ENCODE assay signal across 8 mouse cellular contexts in the genomic region with DNA sequence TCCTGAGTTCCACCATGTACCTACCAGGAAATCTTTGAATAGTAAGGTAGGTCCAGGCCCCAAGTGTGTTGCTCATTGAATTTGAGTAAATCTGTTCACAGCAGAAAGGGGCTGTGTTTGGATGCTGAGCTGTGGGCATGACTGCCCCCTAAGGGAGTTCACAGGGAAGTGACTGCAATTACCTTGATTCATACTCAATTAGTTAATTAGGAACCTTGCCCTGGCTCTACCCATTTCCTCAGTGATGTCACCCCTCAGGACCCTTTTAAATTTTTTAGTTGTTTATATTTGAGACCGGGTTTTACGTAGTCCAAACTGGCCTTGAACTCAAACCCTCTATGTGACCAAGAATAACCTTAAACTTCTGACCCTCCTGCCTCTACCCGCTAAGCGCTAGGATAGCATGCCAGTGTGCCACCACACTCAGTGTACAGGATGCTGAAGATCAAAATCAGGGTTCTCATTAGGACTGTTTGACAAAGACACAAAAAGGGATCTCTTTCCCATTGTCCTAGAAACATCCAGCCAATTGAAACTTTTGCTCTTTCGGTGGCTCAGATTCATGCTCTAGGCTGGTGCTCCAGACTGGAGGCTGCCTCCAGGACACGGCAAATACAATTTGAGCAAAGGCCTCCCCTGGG. TPM values are rescaled to one million over a fixed set of nuclear protein-coding genes. Genes with fewer than 3 reads are reported as not detected.
DNase-seq lines count a peak whose midpoint lies in the region; ATAC-seq and TF ChIP-seq lines count a peak whose summit lies in the region.

No protein-coding gene starts in this region.

- H3K36me3 ChIP-seq in heart, embryonic 12.5 days = no peaks in the 10 kb centered on the region
- no peaks in the 10 kb centered on the region; a peak in 1 of 4 replicates for H3K36me3 ChIP-seq in MEL (ENCODE audit: control insufficient read depth in 1 of 2, insufficient read depth in 2 of 2, low read length in 2 of 2)
- no peaks in the 10 kb centered on the region for H3K36me3 ChIP-seq in hindbrain, embryonic 12.5 days
- 0 out of 2 replicates have a peak, but pooled peaks cover 7% of the 10 kb centered on the region for H3K36me3 ChIP-seq in midbrain, embryonic 12.5 days

- H3K27me3 ChIP-seq in heart, embryonic 12.5 days (replicated peaks) = no peaks in the 10 kb centered on the region
- no peaks in the 10 kb centered on the region for H3K27me3 ChIP-seq in MEL (ENCODE audit: control insufficient read depth in 1 of 2, insufficient read depth in 2 of 2, low read length in 2 of 2)
- H3K27me3 ChIP-seq in hindbrain, embryonic 12.5 days = no peaks in the 10 kb centered on the region
- H3K27me3 ChIP-seq in midbrain, embryonic 12.5 days = no peaks in the 10 kb centered on the region

- H3K79me2 ChIP-seq in MEL (ENCODE audit: control insufficient read depth, insufficient read depth, low read length, poor library complexity) = no peaks in the 10 kb centered on the region

- H3K27ac ChIP-seq in heart, embryonic 12.5 days (ENCODE audit: poor library complexity, severe bottlenecking) = peak overlapping the region; percentile 48; the same call in 1 of the 2 replicates
- H3K27ac ChIP-seq in MEL (ENCODE audit: control insufficient read depth, low read depth, low read length) = no peak overlapping the region
- peak overlapping the region; percentile 64 for H3K27ac ChIP-seq in hindbrain, embryonic 12.5 days
- H3K27ac ChIP-seq in midbrain, embryonic 12.5 days (replicated peaks) = peak overlapping the region; percentile 78

- DNase-seq in heart, postnatal 10 days = no peak
- peak; percentile 48 for DNase-seq in MEL (ENCODE audit: low read depth, low spot score)
- DNase-seq in urinary bladder, postnatal 4 days (ENCODE audit: low spot score in 2 of 2) = no peak
- DNase-seq in frontal cortex, postnatal 14 days (ENCODE audit: low spot score in 2 of 2) = no peak
- no peak for DNase-seq in layer of hippocampus, adult 9-11 months

- TF ChIP-seq EP300 in MEL (IDR thresholded peaks at IDR 0.05; ENCODE audit: low read depth in 1 of 2, low read length in 2 of 2) = no peak

- intact Hi-C loops in heart, postnatal 10 days (cut with DNase I) = loop anchor here (2.0 to 5.0 kb wide), 2 partner anchors 60 to 137 kb away; no protein-coding TSS in a partner anchor

- peak; percentile 47 for TF ChIP-seq RAD21 in MEL (IDR thresholded peaks at IDR 0.05; ENCODE audit: low read depth, low read length)

- TF ChIP-seq POLR2A in MEL (IDR thresholded peaks at IDR 0.05; ENCODE audit: control insufficient read depth in 1 of 2, insufficient read depth in 1 of 2, low read depth in 1 of 2, low read length in 2 of 2, poor library complexity in 1 of 2) = no peak

- peak; percentile 44 to 52 (median 51) for TF ChIP-seq CTCF in MEL (IDR thresholded peaks at IDR 0.05 in 2 of 3, conservative IDR thresholded peaks at IDR 0.05 in 1 of 3; ENCODE audit: control insufficient read depth in 1 of 3, insufficient read depth in 1 of 3, low read depth in 2 of 3, low read length in 3 of 3, poor library complexity in 1 of 3, severe bottlenecking in 1 of 3)

- peak overlapping the region; percentile 99 for H3K4me2 ChIP-seq in heart, embryonic 12.5 days
- peak overlapping the region; percentile 88 for H3K4me2 ChIP-seq in hindbrain, embryonic 12.5 days (replicated peaks)
- H3K4me2 ChIP-seq in midbrain, embryonic 12.5 days (replicated peaks) = peak overlapping the region; percentile 61

- WGBS in heart, embryonic 12.5 days = 15% methylated on average over 6 of the region's 6 CpGs
- 9% methylated on average over 6 of the region's 6 CpGs for WGBS in hindbrain, embryonic 12.5 days
- 8% methylated on average over 6 of the region's 6 CpGs for WGBS in midbrain, embryonic 12.5 days

- H3K4me3 ChIP-seq in heart, embryonic 12.5 days = peak overlapping the region; percentile 73
- H3K4me3 ChIP-seq in MEL (ENCODE audit: control insufficient read depth in 1 of 2, insufficient read depth in 1 of 2, low read depth in 2 of 2, low read length in 2 of 2) = peak overlapping the region; percentile 23 to 46; a peak in 3 of 4 replicates
- peak overlapping the region; percentile 57 for H3K4me3 ChIP-seq in hindbrain, embryonic 12.5 days
- H3K4me3 ChIP-seq in midbrain, embryonic 12.5 days = peak overlapping the region; percentile 73

- H3K9me3 ChIP-seq in heart, embryonic 12.5 days (replicated peaks) = no peaks in the 10 kb centered on the region
- H3K9me3 ChIP-seq in MEL (replicated peaks; ENCODE audit: insufficient read depth, low read length) = no peaks in the 10 kb centered on the region
- H3K9me3 ChIP-seq in hindbrain, embryonic 12.5 days (replicated peaks) = no peaks in the 10 kb centered on the region
- no peaks in the 10 kb centered on the region for H3K9me3 ChIP-seq in midbrain, embryonic 12.5 days

- peak overlapping the region; percentile 76 for H3K9ac ChIP-seq in heart, embryonic 12.5 days
- H3K9ac ChIP-seq in MEL (ENCODE audit: control insufficient read depth, low read depth, low read length, poor library complexity, severe bottlenecking) = no peak overlapping the region; the same call in 1 of the 2 replicates
- H3K9ac ChIP-seq in hindbrain, embryonic 12.5 days = peak overlapping the region; percentile 69
- peak overlapping the region; percentile 83 for H3K9ac ChIP-seq in midbrain, embryonic 12.5 days (replicated peaks)

- H3K4me1 ChIP-seq in heart, embryonic 12.5 days (replicated peaks) = peaks cover 19% of the 10 kb centered on the region
- peaks cover 0 to 3% of the 10 kb centered on the region in 2 experiments; a peak in 2 of 4 replicates for H3K4me1 ChIP-seq in MEL (ENCODE audit: control insufficient read depth in 1 of 2, insufficient read depth in 2 of 2, low read length in 2 of 2)
- peaks cover 12% of the 10 kb centered on the region for H3K4me1 ChIP-seq in hindbrain, embryonic 12.5 days
- peaks cover 15% of the 10 kb centered on the region for H3K4me1 ChIP-seq in midbrain, embryonic 12.5 days

- ATAC-seq in heart, embryonic 12.5 days (ENCODE audit: insufficient number of reproducible peaks, low FRiP score) = peak; percentile 20; the same call in 1 of the 2 replicates
- peak; percentile 38 for ATAC-seq in hindbrain, embryonic 12.5 days (ENCODE audit: low FRiP score)
- peak; percentile 61 for ATAC-seq in midbrain, embryonic 12.5 days (ENCODE audit: low FRiP score, low read depth)

TF ChIP-seq in MEL, 35 proteins besides CTCF, POLR2A, EP300 and RAD21:
- TF ChIP-seq SMC3 (IDR thresholded peaks at IDR 0.05; ENCODE audit: low read depth, low read length) = peak; percentile 41
- TF ChIP-seq ETS1 (IDR thresholded peaks at IDR 0.05; ENCODE audit: low read depth, low read length) = 0 out of 2 replicates have a peak, but pooled peaks have one; percentile 6
- TF ChIP-seq RCOR1 (IDR thresholded peaks at IDR 0.05; ENCODE audit: low read depth, low read length) = no peak
- peak; percentile 18; the same call in 1 of the 2 replicates for TF ChIP-seq ZC3H11A (IDR thresholded peaks at IDR 0.05; ENCODE audit: low read depth, low read length)
TF ChIP-seq in MEL: peak in this region for 3.

RNA-seq across cellular contexts. Expression of a gene that starts 0.5 kb away (rescaled TPM):
- 9.0 and 10.3 TPM in 2 replicates for polyA plus RNA-seq in heart, embryonic 12.5 days (2016; fragmentation: Nextera tagmentation; extraction: Ambion mirVana)
- 1 to 10 TPM; 5.9 to 7.5 TPM for total RNA-seq in heart, postnatal 10 days (2021)
- total RNA-seq in MEL (2012; rRNA removed) = 1.1 and 1.7 TPM in 2 replicates
- 1 to 10 TPM in 1 of 2 experiments, not detected in 1; 2.3 TPM for polyA plus RNA-seq in MEL (2012; ENCODE audit: insufficient read depth in 1 of 2, insufficient read length in 2 of 2, low read depth in 1 of 2, low replicate concordance in 2 of 2, missing spikeins in 1 of 2)
- 11.0 and 13.4 TPM in 2 replicates for polyA plus RNA-seq in hindbrain, embryonic 12.5 days (2016; fragmentation: Nextera tagmentation; extraction: Ambion mirVana)
- 22.5 and 22.6 TPM in 2 replicates for polyA plus RNA-seq in midbrain, embryonic 12.5 days (2016; fragmentation: Nextera tagmentation; extraction: Ambion mirVana)

RNA-seq across cellular contexts. Expression of a gene that starts 11.7 kb away (rescaled TPM):
- 370 and 375 TPM in 2 replicates for polyA plus RNA-seq in heart, embryonic 12.5 days (2016; fragmentation: Nextera tagmentation; extraction: Ambion mirVana)
- 100 to 1,000 TPM; 157 to 159 TPM for total RNA-seq in heart, postnatal 10 days (2021)
- 468 and 508 TPM in 2 replicates for total RNA-seq in MEL (2012; rRNA removed)
- 10 to 100 TPM in 1 of 2 experiments, not detected in 1; 70.7 TPM for polyA plus RNA-seq in MEL (2012; ENCODE audit: insufficient read depth in 1 of 2, insufficient read length in 2 of 2, low read depth in 1 of 2, low replicate concordance in 2 of 2, missing spikeins in 1 of 2)
- polyA plus RNA-seq in hindbrain, embryonic 12.5 days (2016; fragmentation: Nextera tagmentation; extraction: Ambion mirVana) = 362 and 406 TPM in 2 replicates
- 401 and 415 TPM in 2 replicates for polyA plus RNA-seq in midbrain, embryonic 12.5 days (2016; fragmentation: Nextera tagmentation; extraction: Ambion mirVana)

RNA-seq across cellular contexts. Expression of a gene that starts 49.6 kb away (rescaled TPM):
- 17.5 and 18.0 TPM in 2 replicates for polyA plus RNA-seq in heart, embryonic 12.5 days (2016; fragmentation: Nextera tagmentation; extraction: Ambion mirVana)
- total RNA-seq in heart, postnatal 10 days (2021) = 10 to 100 TPM; 17.4 to 20.5 TPM
- 22.0 and 24.5 TPM in 2 replicates for total RNA-seq in MEL (2012; rRNA removed)
- polyA plus RNA-seq in MEL (2012; ENCODE audit: insufficient read depth in 1 of 2, insufficient read length in 2 of 2, low read depth in 1 of 2, low replicate concordance in 2 of 2, missing spikeins in 1 of 2) = 10 to 100 TPM in 1 of 2 experiments, not detected in 1; 24.5 TPM
- polyA plus RNA-seq in hindbrain, embryonic 12.5 days (2016; fragmentation: Nextera tagmentation; extraction: Ambion mirVana) = 21.0 and 21.5 TPM in 2 replicates
- polyA plus RNA-seq in midbrain, embryonic 12.5 days (2016; fragmentation: Nextera tagmentation; extraction: Ambion mirVana) = 18.2 and 19.8 TPM in 2 replicates
